Mouse (Mus musculus): ENCODE data around the gene Lifr. TPM values are rescaled to one million over a fixed set of nuclear protein-coding genes. Genes with fewer than 3 reads are reported as not detected.
A peak's percentile ranks its signal among the peaks of the same experiment; 100 is the strongest.

Gene Lifr
- total and polyA plus RNA-seq, 2 experiments from 2014 or later, result 14.9 to 24.0 TPM

DNA sequence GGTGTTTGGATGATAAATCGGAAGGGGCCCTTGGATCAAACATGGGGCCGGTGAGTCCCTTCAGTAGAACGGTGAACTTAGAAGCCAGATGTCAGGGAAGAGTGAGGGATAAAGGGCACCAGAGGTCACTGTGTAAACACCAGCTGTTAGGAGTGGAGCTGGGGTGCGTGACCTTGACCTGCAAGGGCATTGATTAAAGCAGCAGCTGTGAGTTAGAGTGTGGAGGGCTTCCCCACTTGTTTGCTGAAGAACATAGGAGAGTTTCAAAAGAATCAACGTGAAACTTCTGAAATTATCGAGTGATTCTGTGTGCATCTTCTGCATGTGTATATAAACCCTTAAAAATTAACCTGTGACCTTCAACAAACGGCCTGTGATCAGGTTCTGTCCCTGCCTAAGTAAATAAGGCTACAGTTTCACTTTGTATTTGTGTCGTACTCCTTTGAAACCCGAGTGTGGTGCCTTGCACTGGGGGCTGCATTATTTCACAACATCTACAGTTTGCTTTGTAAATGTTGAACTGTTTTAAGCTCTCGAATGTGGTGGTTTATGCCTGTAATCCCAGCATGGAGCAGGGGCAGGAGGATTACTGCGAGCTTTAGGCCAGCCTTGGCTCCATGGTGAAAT lies 77.6 kb downstream of the Lifr start:
- TF ChIP-seq CTCF (IDR thresholded peaks at IDR 0.05; ENCODE audit: low read depth), result no peak
- Histone ChIP-seq H3K4me1 (ENCODE audit: control insufficient read depth, insufficient read depth) (no peaks in the 10 kb centered on the region), H3K36me3 (replicated peaks; ENCODE audit: control insufficient read depth, insufficient read depth, low read length) (peaks cover 69% of the 10 kb centered on the region), H3K27me3 (ENCODE audit: control insufficient read depth, insufficient read depth, low read length) (no peaks in the 10 kb centered on the region), H3K9ac (replicated peaks; ENCODE audit: low read depth, low read length) (no peak overlapping the region), H3K27ac (ENCODE audit: low read depth) (no peak overlapping the region), H3K4me2 (ENCODE audit: low read depth, low read length) (no peak overlapping the region), H3K9me3 (replicated peaks; ENCODE audit: control insufficient read depth, low read length) (no peaks in the 10 kb centered on the region), H3K4me3 (ENCODE audit: low read depth, low read length) (no peak overlapping the region)
- ATAC-seq (ENCODE audit: insufficient read depth, low read depth), result no peak
- no peak for DNase-seq (ENCODE audit: low spot score)
- WGBS, result 73% methylated on average over 11 of the region's 11 CpGs

DNA sequence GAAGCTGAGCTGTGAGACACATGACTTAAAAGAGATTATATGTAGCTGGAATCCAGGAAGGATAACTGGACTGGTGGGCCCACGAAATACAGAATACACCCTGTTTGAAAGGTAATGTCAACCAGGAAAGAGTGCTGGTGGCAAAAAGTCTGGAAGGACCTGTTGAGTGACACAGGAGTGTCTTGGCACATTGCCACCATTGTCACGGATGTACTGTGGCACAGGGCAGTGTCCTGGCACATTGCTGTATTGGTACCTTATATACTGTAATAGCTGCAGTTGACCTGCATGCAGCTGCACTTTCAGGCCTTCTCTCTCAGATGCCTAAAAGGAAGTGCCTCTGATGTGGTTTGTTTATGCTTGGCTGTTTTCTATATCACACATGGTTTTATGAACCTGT lies 82.5 kb downstream of the Lifr start:
- H3K9ac ChIP-seq (replicated peaks; ENCODE audit: low read depth, low read length), result no peak overlapping the region

DNA sequence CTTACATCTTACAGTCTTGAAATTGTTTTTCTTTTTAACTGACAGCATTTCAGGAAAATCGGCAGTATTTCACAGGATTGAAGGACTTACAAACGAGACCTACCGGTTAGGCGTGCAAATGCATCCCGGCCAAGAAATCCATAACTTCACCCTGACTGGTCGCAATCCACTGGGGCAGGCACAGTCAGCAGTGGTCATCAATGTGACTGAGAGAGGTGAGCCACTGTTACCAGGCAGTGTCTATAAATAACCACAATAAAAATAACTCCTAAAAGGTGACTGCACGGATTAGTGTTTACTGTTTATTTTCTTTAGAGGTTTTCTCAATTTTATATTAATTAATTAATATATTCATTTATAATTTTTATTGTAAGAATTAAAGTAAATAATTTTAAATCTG lies 82.9 kb downstream of the Lifr start:
- peak; percentile 80 for ATAC-seq (ENCODE audit: insufficient read depth, low read depth)
- Histone ChIP-seq H3K27me3 (ENCODE audit: control insufficient read depth, insufficient read depth, low read length) (no peaks in the 10 kb centered on the region), H3K36me3 (replicated peaks; ENCODE audit: control insufficient read depth, insufficient read depth, low read length) (peaks cover 71% of the 10 kb centered on the region)

More for the DNA sequence above, 82.5 kb downstream of the Lifr start:
- no peak for DNase-seq (ENCODE audit: low spot score)
- Histone ChIP-seq H3K4me2 (ENCODE audit: low read depth, low read length) (no peak overlapping the region), H3K4me1 (ENCODE audit: control insufficient read depth, insufficient read depth) (no peaks in the 10 kb centered on the region), H3K36me3 (replicated peaks; ENCODE audit: control insufficient read depth, insufficient read depth, low read length) (peaks cover 69% of the 10 kb centered on the region), H3K27me3 (ENCODE audit: control insufficient read depth, insufficient read depth, low read length) (no peaks in the 10 kb centered on the region), H3K27ac (ENCODE audit: low read depth) (peak overlapping the region; percentile 65), H3K9me3 (replicated peaks; ENCODE audit: control insufficient read depth, low read length) (no peaks in the 10 kb centered on the region), H3K4me3 (ENCODE audit: low read depth, low read length) (no peak overlapping the region)
- peak; percentile 86 for ATAC-seq (ENCODE audit: insufficient read depth, low read depth)
- TF ChIP-seq EP300 (IDR thresholded peaks at IDR 0.05; ENCODE audit: low read depth) (no peak), CTCF (IDR thresholded peaks at IDR 0.05; ENCODE audit: low read depth) (no peak)
- 14% methylated on average over 2 of the region's 2 CpGs for WGBS

DNA sequence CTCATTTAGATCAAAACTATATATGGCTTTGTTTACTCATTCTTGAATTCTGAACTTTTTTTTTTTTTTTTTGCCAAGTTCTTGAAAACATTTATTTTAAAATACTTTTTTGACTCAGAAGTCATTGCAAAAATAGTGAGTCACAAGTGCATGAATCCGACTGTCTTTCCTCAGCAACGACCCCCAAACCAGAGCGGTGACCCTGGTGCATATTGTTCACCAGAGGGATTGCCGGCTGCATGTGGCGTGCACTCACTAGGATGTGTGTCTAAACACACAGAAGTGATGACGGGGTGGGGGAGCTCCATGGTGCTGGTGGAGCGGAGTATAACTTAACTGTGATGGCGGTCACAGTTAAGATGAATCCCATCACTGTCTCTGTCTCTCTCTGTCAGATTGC lies 83.4 kb downstream of the Lifr start:
- no peak overlapping the region for H3K4me3 ChIP-seq (ENCODE audit: low read depth, low read length)
- H3K27ac ChIP-seq (ENCODE audit: low read depth), result no peak overlapping the region
- H3K27me3 ChIP-seq (ENCODE audit: control insufficient read depth, insufficient read depth, low read length), result no peaks in the 10 kb centered on the region
- H3K36me3 ChIP-seq (replicated peaks; ENCODE audit: control insufficient read depth, insufficient read depth, low read length), result peaks cover 69% of the 10 kb centered on the region
- no peak overlapping the region for H3K4me2 ChIP-seq (ENCODE audit: low read depth, low read length)
- no peaks in the 10 kb centered on the region for H3K4me1 ChIP-seq (ENCODE audit: control insufficient read depth, insufficient read depth)
- TF ChIP-seq EP300 (IDR thresholded peaks at IDR 0.05; ENCODE audit: low read depth) (no peak), CTCF (IDR thresholded peaks at IDR 0.05; ENCODE audit: low read depth) (no peak)
- WGBS, result 84% methylated on average over 8 of the region's 8 CpGs
- no peak overlapping the region for H3K9ac ChIP-seq (replicated peaks; ENCODE audit: low read depth, low read length)
- no peak for ATAC-seq (ENCODE audit: insufficient read depth, low read depth)
- H3K9me3 ChIP-seq (replicated peaks; ENCODE audit: control insufficient read depth, low read length), result no peaks in the 10 kb centered on the region
- no peak for DNase-seq (ENCODE audit: low spot score)

More for the DNA sequence above, 82.9 kb downstream of the Lifr start:
- peak overlapping the region; percentile 65 for H3K27ac ChIP-seq (ENCODE audit: low read depth)
- WGBS, result 28% methylated on average over 7 of the region's 7 CpGs
- no peak for TF ChIP-seq EP300 (IDR thresholded peaks at IDR 0.05; ENCODE audit: low read depth)
- no peak for TF ChIP-seq CTCF (IDR thresholded peaks at IDR 0.05; ENCODE audit: low read depth)
- no peak overlapping the region for H3K4me2 ChIP-seq (ENCODE audit: low read depth, low read length)
- no peaks in the 10 kb centered on the region for H3K4me1 ChIP-seq (ENCODE audit: control insufficient read depth, insufficient read depth)
- H3K9me3 ChIP-seq (replicated peaks; ENCODE audit: control insufficient read depth, low read length), result no peaks in the 10 kb centered on the region
- H3K4me3 ChIP-seq (ENCODE audit: low read depth, low read length), result no peak overlapping the region
- peak; percentile 65 for DNase-seq (ENCODE audit: low spot score)
- H3K9ac ChIP-seq (replicated peaks; ENCODE audit: low read depth, low read length), result no peak overlapping the region

DNA sequence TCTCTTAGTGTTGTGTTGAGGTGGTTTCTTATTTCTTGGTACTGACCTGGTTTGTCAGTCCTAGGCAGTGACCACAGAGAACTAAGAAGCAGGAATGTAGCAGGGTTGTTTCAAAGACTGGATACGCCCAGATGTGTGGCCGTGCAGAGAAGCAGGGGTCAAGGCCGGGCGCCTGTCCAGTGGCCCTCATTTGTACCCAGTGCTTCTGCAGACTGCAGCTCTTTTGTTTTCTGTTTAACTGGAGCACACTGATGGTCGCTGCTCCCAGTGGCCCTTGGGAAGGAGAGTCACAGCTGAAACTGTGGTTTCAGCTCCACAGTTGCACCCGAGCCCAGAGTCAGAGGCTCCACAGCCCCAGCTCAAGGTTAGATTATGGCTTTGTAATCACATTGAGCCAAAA lies 90.2 kb downstream of the Lifr start:
- ATAC-seq (ENCODE audit: insufficient read depth, low read depth) (no peak), DNase-seq (ENCODE audit: low spot score) (no peak)
- no peak for TF ChIP-seq CTCF (IDR thresholded peaks at IDR 0.05; ENCODE audit: low read depth)
- no peak for TF ChIP-seq EP300 (IDR thresholded peaks at IDR 0.05; ENCODE audit: low read depth)
- Histone ChIP-seq H3K4me2 (ENCODE audit: low read depth, low read length) (no peak overlapping the region), H3K9ac (replicated peaks; ENCODE audit: low read depth, low read length) (no peak overlapping the region), H3K9me3 (replicated peaks; ENCODE audit: control insufficient read depth, low read length) (no peaks in the 10 kb centered on the region), H3K4me3 (ENCODE audit: low read depth, low read length) (no peak overlapping the region), H3K4me1 (ENCODE audit: control insufficient read depth, insufficient read depth) (no peaks in the 10 kb centered on the region), H3K27me3 (ENCODE audit: control insufficient read depth, insufficient read depth, low read length) (no peaks in the 10 kb centered on the region), H3K27ac (ENCODE audit: low read depth) (no peak overlapping the region), H3K36me3 (replicated peaks; ENCODE audit: control insufficient read depth, insufficient read depth, low read length) (peaks cover 88% of the 10 kb centered on the region)
- 87% methylated on average over 6 of the region's 6 CpGs for WGBS

DNA sequence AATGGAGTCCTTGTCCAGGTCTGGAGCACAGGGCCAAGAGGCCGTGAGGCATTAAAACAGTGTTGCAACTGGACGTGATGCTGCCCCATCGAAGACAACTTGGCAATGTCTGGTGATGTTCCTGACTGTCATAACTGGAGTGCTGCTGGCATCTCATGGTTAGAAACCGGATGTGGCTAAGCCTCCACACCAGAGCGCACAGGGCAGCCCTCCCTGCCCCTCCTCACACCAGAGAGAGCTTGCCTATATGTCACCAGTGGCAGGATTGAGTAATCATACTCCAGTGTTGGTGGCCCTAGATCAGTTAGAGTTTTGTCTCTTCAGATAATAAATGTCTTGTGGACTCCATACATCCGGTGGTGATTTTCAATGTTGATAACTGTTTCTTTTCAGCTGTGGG lies 97.3 kb downstream of the Lifr start:
- Histone ChIP-seq H3K9me3 (replicated peaks; ENCODE audit: control insufficient read depth, low read length) (no peaks in the 10 kb centered on the region), H3K27me3 (ENCODE audit: control insufficient read depth, insufficient read depth, low read length) (no peaks in the 10 kb centered on the region), H3K36me3 (replicated peaks; ENCODE audit: control insufficient read depth, insufficient read depth, low read length) (peaks cover 79% of the 10 kb centered on the region), H3K4me1 (ENCODE audit: control insufficient read depth, insufficient read depth) (peaks cover 10% of the 10 kb centered on the region), H3K27ac (ENCODE audit: low read depth) (no peak overlapping the region), H3K9ac (replicated peaks; ENCODE audit: low read depth, low read length) (no peak overlapping the region), H3K4me3 (ENCODE audit: low read depth, low read length) (no peak overlapping the region), H3K4me2 (ENCODE audit: low read depth, low read length) (no peak overlapping the region)
- ATAC-seq (ENCODE audit: insufficient read depth, low read depth), result no peak
- no peak for TF ChIP-seq CTCF (IDR thresholded peaks at IDR 0.05; ENCODE audit: low read depth)
- TF ChIP-seq EP300 (IDR thresholded peaks at IDR 0.05; ENCODE audit: low read depth), result no peak
- no peak for DNase-seq (ENCODE audit: low spot score)
- WGBS, result 89% methylated on average over 6 of the region's 6 CpGs
